Mouse (Mus musculus): ENCODE measurements at regions not wholly inside any gene's neighbourhood (a gene's known extent, or its start where the extent isn't known, plus 50 kb on each side); places are given as distances from the start of the nearest gene placed in this dataset. TPM values are rescaled to one million over a fixed set of nuclear protein-coding genes. Genes with fewer than 3 reads are reported as not detected.

- no peak overlapping the region for H3K9ac ChIP-seq
- 21% methylated on average over 9 of the region's 9 CpGs for WGBS
- no peaks in the 10 kb centered on the region for H3K9me3 ChIP-seq (replicated peaks)
- H3K27ac ChIP-seq (ENCODE audit: poor library complexity, severe bottlenecking) = no peak overlapping the region
- 0 out of 2 replicates have a peak overlapping the region, but pooled peaks have one; percentile 6 for H3K4me3 ChIP-seq
- no peaks in the 10 kb centered on the region for H3K36me3 ChIP-seq
- H3K4me1 ChIP-seq (replicated peaks) = peaks cover 38% of the 10 kb centered on the region
- H3K27me3 ChIP-seq (replicated peaks) = peaks cover 71% of the 10 kb centered on the region
- H3K4me2 ChIP-seq = peak overlapping the region; percentile 18
- ATAC-seq (ENCODE audit: insufficient number of reproducible peaks, low FRiP score) = no peak
Measured at GRCm38 (mm10) chr2:94239573-94239972, 81.8 kb upstream of the Hsd17b12 start.

GRCm38 (mm10) chr2:94236479-94236878 lies 78.7 kb upstream of the Hsd17b12 start:
- WGBS = 49% methylated on average over 3 of the region's 3 CpGs
- Histone ChIP-seq H3K4me3 (no peak overlapping the region), H3K9me3 (replicated peaks) (no peaks in the 10 kb centered on the region), H3K4me2 (no peak overlapping the region), H3K27ac (ENCODE audit: poor library complexity, severe bottlenecking) (no peak overlapping the region), H3K4me1 (replicated peaks) (peaks cover 20% of the 10 kb centered on the region), H3K27me3 (replicated peaks) (peaks cover 42% of the 10 kb centered on the region), H3K36me3 (no peaks in the 10 kb centered on the region), H3K9ac (no peak overlapping the region)
- ATAC-seq (ENCODE audit: insufficient number of reproducible peaks, low FRiP score) = no peak

- H3K4me3 ChIP-seq = no peak overlapping the region
- H3K9ac ChIP-seq = no peak overlapping the region
- H3K27ac ChIP-seq (ENCODE audit: poor library complexity, severe bottlenecking) = no peak overlapping the region
- H3K4me1 ChIP-seq (replicated peaks) = no peaks in the 10 kb centered on the region
- no peaks in the 10 kb centered on the region for H3K9me3 ChIP-seq (replicated peaks)
- no peak for ATAC-seq (ENCODE audit: insufficient number of reproducible peaks, low FRiP score)
- H3K27me3 ChIP-seq (replicated peaks) = peaks cover 13% of the 10 kb centered on the region
- 80% methylated on average over 7 of the region's 7 CpGs for WGBS
- H3K4me2 ChIP-seq = no peak overlapping the region
- H3K36me3 ChIP-seq = no peaks in the 10 kb centered on the region
Measured at GRCm38 (mm10) chr2:94233597-94233996, 75.8 kb upstream of the Hsd17b12 start.

GRCm38 (mm10) chr2:94219421-94219820 lies 61.7 kb upstream of the Hsd17b12 start:
- H3K4me3 ChIP-seq = no peak overlapping the region
- no peak for ATAC-seq (ENCODE audit: insufficient number of reproducible peaks, low FRiP score)
- H3K27me3 ChIP-seq (replicated peaks) = no peaks in the 10 kb centered on the region
- 70% methylated on average over 5 of the region's 5 CpGs for WGBS
- H3K4me2 ChIP-seq = no peak overlapping the region
- H3K9me3 ChIP-seq (replicated peaks) = no peaks in the 10 kb centered on the region
- no peaks in the 10 kb centered on the region for H3K36me3 ChIP-seq
- no peaks in the 10 kb centered on the region for H3K4me1 ChIP-seq (replicated peaks)
- H3K27ac ChIP-seq (ENCODE audit: poor library complexity, severe bottlenecking) = no peak overlapping the region
- H3K9ac ChIP-seq = no peak overlapping the region

- H3K27me3 ChIP-seq (replicated peaks) = no peaks in the 10 kb centered on the region
- no peak overlapping the region for H3K27ac ChIP-seq (ENCODE audit: poor library complexity, severe bottlenecking)
- no peaks in the 10 kb centered on the region for H3K36me3 ChIP-seq
- no peak overlapping the region for H3K4me2 ChIP-seq
- no peaks in the 10 kb centered on the region for H3K4me1 ChIP-seq (replicated peaks)
- WGBS = 85% methylated on average over 3 of the region's 3 CpGs
- no peak overlapping the region for H3K9ac ChIP-seq
- ATAC-seq (ENCODE audit: insufficient number of reproducible peaks, low FRiP score) = no peak
- no peak overlapping the region for H3K4me3 ChIP-seq
- no peaks in the 10 kb centered on the region for H3K9me3 ChIP-seq (replicated peaks)
Measured at GRCm38 (mm10) chr2:94217481-94217880, 59.7 kb upstream of the Hsd17b12 start.

- Histone ChIP-seq H3K4me1 (replicated peaks) (no peaks in the 10 kb centered on the region), H3K4me3 (no peak overlapping the region), H3K27ac (ENCODE audit: poor library complexity, severe bottlenecking) (no peak overlapping the region), H3K36me3 (no peaks in the 10 kb centered on the region), H3K9ac (no peak overlapping the region), H3K9me3 (replicated peaks) (no peaks in the 10 kb centered on the region), H3K27me3 (replicated peaks) (no peaks in the 10 kb centered on the region), H3K4me2 (no peak overlapping the region)
- WGBS = 81% methylated on average over 3 of the region's 3 CpGs
- ATAC-seq (ENCODE audit: insufficient number of reproducible peaks, low FRiP score) = no peak
Measured at GRCm38 (mm10) chr2:94215455-94215854, 57.7 kb upstream of the Hsd17b12 start.

MicroRNAs encoded in the stretch of these regions (microRNA counts, 519-probe panel; counts per million panel counts)
- 3,568 counts per million, percentile 21 among the panel's probes with 10 or more counts for microRNA mmu-miR-129-3p
- not detected for microRNA mmu-miR-129-5p

Small RNAs in the stretch of these regions (microRNA-seq; reads per million reads assigned to microRNA genes)
- gene Mir129-2 (not detected), gene Mir129b (not detected)

Data from heart, embryonic 12.5 days (tissue).